Mouse (Mus musculus) embryonic facial prominence, embryonic 13.5 days (tissue): Measurements from ENCODE around the gene Mipep. TPM values are rescaled to one million over a fixed set of nuclear protein-coding genes. Genes with fewer than 3 reads are reported as not detected.
A peak's percentile ranks its signal among the peaks of the same experiment; 100 is the strongest.

Experiments used
- ATAC-seq: fragments of 200-750 bp; cut with Nextera tagmentation; 2 replicates; pipeline ENCODE4 v1.8.0; 2017; ENCODE audit warnings: low read depth; ENCODE audit not compliant: insufficient number of reproducible peaks, insufficient read depth, low FRiP score, low TSS enrichment
- H3K27ac ChIP-seq: fragments of 300-500 bp; sonication (generic); 2 replicates; pipeline ENCODE4 v1.5.1; 2015; ENCODE audit warnings: moderate library complexity, mild to moderate bottlenecking, inconsistent platforms
- H3K27me3 ChIP-seq: fragments of 300-500 bp; sonication (generic); 2 replicates; pipeline ENCODE4 v1.6.1; 2015; ENCODE audit warnings: mild to moderate bottlenecking, inconsistent platforms
- H3K36me3 ChIP-seq: fragments of 300-500 bp; sonication (generic); 2 replicates; pipeline ENCODE4 v1.6.1; 2015; ENCODE audit warnings: mild to moderate bottlenecking, inconsistent platforms
- H3K4me1 ChIP-seq: fragments of 300-500 bp; sonication (generic); 2 replicates; pipeline ENCODE4 v1.6.1; 2015; ENCODE audit warnings: inconsistent platforms
- H3K4me2 ChIP-seq: fragments of 300-500 bp; sonication (generic); 2 replicates; pipeline ENCODE4 v1.6.1; 2015; ENCODE audit warnings: moderate library complexity, mild to moderate bottlenecking, inconsistent platforms
- H3K4me3 ChIP-seq: fragments of 300-500 bp; sonication (generic); 2 replicates; pipeline ENCODE4 v1.5.1; 2015; ENCODE audit warnings: mild to moderate bottlenecking, inconsistent platforms
- H3K9ac ChIP-seq: fragments of 300-500 bp; sonication (generic); 2 replicates; pipeline ENCODE4 v1.6.1; 2015; ENCODE audit warnings: mild to moderate bottlenecking, inconsistent platforms
- H3K9me3 ChIP-seq: fragments of 300-500 bp; sonication (generic); 2 replicates; pipeline ENCODE4 v1.6.1; 2016; ENCODE audit warnings: inconsistent platforms
- WGBS: fragments of 180-500 bp; shearing (Covaris S2); methylation state at CpG from one replicate; pipeline ENCODE4 v1.1.7; 2015; ENCODE audit warnings: mixed read lengths; 5-methylcytosine and 5-hydroxymethylcytosine counted together
- polyA plus RNA-seq: library from polyadenylated mRNA; unstranded; fragments of >200 nt; fragmentation: Nextera tagmentation; extraction: Ambion mirVana; gene quantifications from 2 replicates; pipeline ENCODE4 v1.2.1, GENCODE M21; 2015

Mipep gene
- polyA plus RNA-seq, 1 experiment from 2014 or later = 24.4 TPM

- 78% methylated on average over 5 of the region's 5 CpGs for WGBS
- no peak overlapping the region for H3K4me3 ChIP-seq
- 0 out of 2 replicates have a peak, but pooled peaks cover 4% of the 10 kb centered on the region for H3K27me3 ChIP-seq
- no peak overlapping the region for H3K27ac ChIP-seq
- no peaks in the 10 kb centered on the region for H3K36me3 ChIP-seq
- no peaks in the 10 kb centered on the region for H3K9me3 ChIP-seq
- no peak overlapping the region for H3K9ac ChIP-seq
- H3K4me1 ChIP-seq = no peaks in the 10 kb centered on the region
- ATAC-seq = no peak
- H3K4me2 ChIP-seq = no peak overlapping the region
Observed at GRCm38 (mm10) chr14:60777485-60777919, 6.9 kb upstream of the Mipep start.

- Histone ChIP-seq H3K4me1 (no peaks in the 10 kb centered on the region), H3K36me3 (no peaks in the 10 kb centered on the region), H3K27me3 (0 out of 2 replicates have a peak, but pooled peaks cover 9% of the 10 kb centered on the region), H3K9me3 (no peaks in the 10 kb centered on the region), H3K4me3 (no peak overlapping the region), H3K27ac (no peak overlapping the region), H3K4me2 (no peak overlapping the region), H3K9ac (no peak overlapping the region)
- WGBS = 88% methylated on average over 7 of the region's 7 CpGs
- no peak for ATAC-seq
Observed at GRCm38 (mm10) chr14:60779198-60779597, 5.2 kb upstream of the Mipep start.

- ATAC-seq = no peak
- Histone ChIP-seq H3K4me1 (peaks cover 8% of the 10 kb centered on the region; the same call in 1 of the 2 replicates), H3K4me3 (no peak overlapping the region), H3K9me3 (no peaks in the 10 kb centered on the region), H3K27me3 (0 out of 2 replicates have a peak, but pooled peaks cover 9% of the 10 kb centered on the region), H3K4me2 (no peak overlapping the region), H3K36me3 (no peaks in the 10 kb centered on the region; the same call in 1 of the 2 replicates), H3K9ac (no peak overlapping the region), H3K27ac (no peak overlapping the region)
- WGBS = 48% methylated on average over 7 of the region's 7 CpGs
Observed at GRCm38 (mm10) chr14:60782121-60782656, 2.2 kb upstream of the Mipep start.

- H3K9me3 ChIP-seq = no peaks in the 10 kb centered on the region
- H3K4me2 ChIP-seq = no peak overlapping the region
- peaks cover 6% of the 10 kb centered on the region for H3K36me3 ChIP-seq
- 0 out of 2 replicates have a peak, but pooled peaks cover 9% of the 10 kb centered on the region for H3K27me3 ChIP-seq
- no peak for ATAC-seq
- H3K9ac ChIP-seq = no peak overlapping the region
- no peak overlapping the region for H3K27ac ChIP-seq
- no peak overlapping the region for H3K4me3 ChIP-seq
- 48% methylated on average over 8 of the region's 8 CpGs for WGBS
- peaks cover 8% of the 10 kb centered on the region; the same call in 1 of the 2 replicates for H3K4me1 ChIP-seq
Observed at GRCm38 (mm10) chr14:60783196-60783595, 1.2 kb upstream of the Mipep start.

- no peak for ATAC-seq
Observed at GRCm38 (mm10) chr14:60790103-60790502, 5.7 kb downstream of the Mipep start.

GRCm38 (mm10) chr14:60796600-60797322, 12.4 kb downstream of the Mipep start:
- H3K27ac ChIP-seq = no peak overlapping the region
- H3K27me3 ChIP-seq = no peaks in the 10 kb centered on the region
- WGBS = 82% methylated on average over 4 of the region's 4 CpGs
- no peaks in the 10 kb centered on the region for H3K9me3 ChIP-seq
- H3K36me3 ChIP-seq = peaks cover 38% of the 10 kb centered on the region
- no peak for ATAC-seq
- no peak overlapping the region for H3K9ac ChIP-seq
- no peak overlapping the region for H3K4me3 ChIP-seq
- H3K4me2 ChIP-seq = no peak overlapping the region
- peaks cover 3% of the 10 kb centered on the region; the same call in 1 of the 2 replicates for H3K4me1 ChIP-seq

More at GRCm38 (mm10) chr14:60790103-60790502, 5.7 kb downstream of the Mipep start:
- Histone ChIP-seq H3K9me3 (no peaks in the 10 kb centered on the region), H3K27ac (no peak overlapping the region), H3K4me1 (peaks cover 6% of the 10 kb centered on the region; the same call in 1 of the 2 replicates), H3K36me3 (peaks cover 45% of the 10 kb centered on the region), H3K4me3 (no peak overlapping the region), H3K27me3 (no peaks in the 10 kb centered on the region), H3K9ac (no peak overlapping the region), H3K4me2 (no peak overlapping the region)
- WGBS = 45% methylated on average over 3 of the region's 3 CpGs

- Histone ChIP-seq H3K9me3 (no peaks in the 10 kb centered on the region), H3K36me3 (peaks cover 41% of the 10 kb centered on the region), H3K9ac (no peak overlapping the region), H3K4me1 (peaks cover 3% of the 10 kb centered on the region; the same call in 1 of the 2 replicates), H3K4me3 (no peak overlapping the region), H3K4me2 (no peak overlapping the region), H3K27me3 (no peaks in the 10 kb centered on the region), H3K27ac (no peak overlapping the region)
- no peak for ATAC-seq
- 89% methylated on average over 5 of the region's 5 CpGs for WGBS
Observed at GRCm38 (mm10) chr14:60797596-60797995, 13.2 kb downstream of the Mipep start.

GRCm38 (mm10) chr14:60798721-60799120, 14.3 kb downstream of the Mipep start:
- H3K36me3 ChIP-seq = peaks cover 51% of the 10 kb centered on the region
- no peak for ATAC-seq
- no peak overlapping the region for H3K4me2 ChIP-seq
- WGBS = 82% methylated on average over 4 of the region's 4 CpGs
- no peak overlapping the region for H3K9ac ChIP-seq
- H3K27me3 ChIP-seq = no peaks in the 10 kb centered on the region
- H3K27ac ChIP-seq = no peak overlapping the region
- H3K4me3 ChIP-seq = no peak overlapping the region
- H3K9me3 ChIP-seq = no peaks in the 10 kb centered on the region
- H3K4me1 ChIP-seq = peaks cover 3% of the 10 kb centered on the region; the same call in 1 of the 2 replicates

GRCm38 (mm10) chr14:60799762-60800728, 15.7 kb downstream of the Mipep start:
- no peak for ATAC-seq
- peaks cover 6% of the 10 kb centered on the region; the same call in 1 of the 2 replicates for H3K4me1 ChIP-seq
- no peaks in the 10 kb centered on the region for H3K9me3 ChIP-seq
- H3K36me3 ChIP-seq = peaks cover 55% of the 10 kb centered on the region
- 45% methylated on average over 9 of the region's 9 CpGs for WGBS
- no peaks in the 10 kb centered on the region for H3K27me3 ChIP-seq
- no peak overlapping the region for H3K4me2 ChIP-seq
- H3K4me3 ChIP-seq = no peak overlapping the region
- no peak overlapping the region for H3K27ac ChIP-seq
- H3K9ac ChIP-seq = no peak overlapping the region

GRCm38 (mm10) chr14:60802026-60802425, 17.7 kb downstream of the Mipep start:
- WGBS = 91% methylated on average over 13 of the region's 13 CpGs
- Histone ChIP-seq H3K4me2 (no peak overlapping the region), H3K27me3 (no peaks in the 10 kb centered on the region), H3K36me3 (peaks cover 43% of the 10 kb centered on the region), H3K4me1 (peaks cover 24% of the 10 kb centered on the region), H3K27ac (no peak overlapping the region), H3K9ac (no peak overlapping the region), H3K9me3 (no peaks in the 10 kb centered on the region), H3K4me3 (no peak overlapping the region)
- ATAC-seq = no peak

GRCm38 (mm10) chr14:60804978-60805377, 20.6 kb downstream of the Mipep start:
- Histone ChIP-seq H3K9ac (0 out of 2 replicates have a peak overlapping the region, but pooled peaks have one; percentile 11), H3K4me3 (no peak overlapping the region), H3K36me3 (peaks cover 26% of the 10 kb centered on the region), H3K27me3 (no peaks in the 10 kb centered on the region), H3K4me2 (no peak overlapping the region), H3K27ac (0 out of 2 replicates have a peak overlapping the region, but pooled peaks have one; percentile 85), H3K9me3 (no peaks in the 10 kb centered on the region), H3K4me1 (peaks cover 32% of the 10 kb centered on the region)
- 78% methylated on average over 9 of the region's 9 CpGs for WGBS
- ATAC-seq = no peak
